In the genomic region with DNA sequence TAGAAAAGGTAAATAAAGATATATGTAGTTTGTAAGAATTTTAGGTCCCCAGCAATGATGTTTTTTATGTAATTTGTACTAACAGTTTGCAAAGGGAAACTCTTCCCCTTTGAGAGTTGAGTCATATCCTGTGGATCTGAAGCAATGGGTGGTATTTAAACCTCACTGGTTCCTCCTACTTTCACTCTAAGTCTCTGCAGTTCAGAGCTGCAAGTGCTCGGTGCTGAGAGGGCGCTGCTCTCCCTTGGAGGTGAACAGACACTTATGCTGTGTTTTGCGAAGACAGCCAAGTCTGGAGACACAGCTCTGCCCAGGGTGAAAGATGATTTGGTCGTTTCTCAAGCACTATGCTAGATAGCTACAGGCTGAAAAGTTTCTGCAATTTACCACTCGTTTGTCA, we compare ENCODE assay signal across 9 mouse cellular contexts.
DNase-seq lines count a peak whose midpoint lies in the region; ATAC-seq and TF ChIP-seq lines count a peak whose summit lies in the region.
"Had no signal": no experiment of that assay in that cellular context is flagged by ENCODE, and none has a peak within 500 bp of the region (broad histone marks: within the 10 kb centered on the region; RNA-seq: fewer than 3 reads in every experiment).

No protein-coding gene starts in this region.

- DNase-seq in heart, adult 2 months, result peak; percentile 26 to 39
- no peak for DNase-seq in heart, embryonic 10.5 days (ENCODE audit: low spot score)
- DNase-seq in CD4-positive, CD25-positive, alpha-beta regulatory T cell, adult 2 months (ENCODE audit: low read depth, low spot score), result peak; percentile 76
- DNase-seq in frontal cortex, postnatal 14 days (ENCODE audit: low spot score in 2 of 2), result peak; percentile 13 to 17
- peak in 2 of 3 experiments; percentile 22 to 29 for DNase-seq in liver, embryonic 14.5 days (ENCODE audit: low read depth in 3 of 3, low spot score in 3 of 3)
- peak; percentile 18 for DNase-seq in right cerebral cortex, postnatal 25 days
- no peak for DNase-seq in cerebellum, postnatal 14 days

- no peaks in the 10 kb centered on the region for H3K36me3 ChIP-seq in heart, adult 2 months (ENCODE audit: control insufficient read depth, insufficient read depth, low read length)
- H3K36me3 ChIP-seq in heart, embryonic 10.5 days, result no peaks in the 10 kb centered on the region
- no peaks in the 10 kb centered on the region for H3K36me3 ChIP-seq in liver, embryonic 14.5 days (replicated peaks; ENCODE audit: control insufficient read depth, insufficient read depth, low read depth)
- no peaks in the 10 kb centered on the region for H3K36me3 ChIP-seq in hindbrain, embryonic 12.5 days
- H3K36me3 ChIP-seq: lung, embryonic 15.5 days had no signal

- peak; percentile 18; the same call in 1 of the 2 replicates for TF ChIP-seq CTCF in heart, adult 2 months (IDR thresholded peaks at IDR 0.05)
- no peak for TF ChIP-seq CTCF in liver, embryonic 14.5 days (IDR thresholded peaks at IDR 0.05; ENCODE audit: low read depth)

- WGBS in heart, adult 2 months, result 21% methylated on average over 5 of the region's 5 CpGs
- WGBS in heart, embryonic 10.5 days, result 35% methylated on average over 5 of the region's 5 CpGs
- WGBS in liver, embryonic 14.5 days (ENCODE audit: insufficient replicate concordance), result 4% methylated on average over 5 of the region's 5 CpGs
- WGBS in hindbrain, embryonic 12.5 days, result 46% methylated on average over 5 of the region's 5 CpGs

- TF ChIP-seq EP300 in heart, adult 2 months (IDR thresholded peaks at IDR 0.05; ENCODE audit: insufficient read depth, low read depth, low read length), result no peak
- TF ChIP-seq EP300 in liver, embryonic 14.5 days (IDR thresholded peaks at IDR 0.05; ENCODE audit: low read depth), result no peak

- H3K4me3 ChIP-seq in heart, adult 2 months, result no peak overlapping the region
- H3K4me3 ChIP-seq in heart, embryonic 10.5 days, result no peak overlapping the region
- no peak overlapping the region for H3K4me3 ChIP-seq in liver, embryonic 14.5 days (ENCODE audit: insufficient read depth in 1 of 2, low read depth in 2 of 2, low read length in 2 of 2)
- H3K4me3 ChIP-seq in hindbrain, embryonic 12.5 days, result no peak overlapping the region
- H3K4me3 ChIP-seq: lung, embryonic 15.5 days had no signal

- peak; percentile 43; the same call in 1 of the 2 replicates for TF ChIP-seq POLR2A in heart, adult 2 months (IDR thresholded peaks at IDR 0.05; ENCODE audit: insufficient read depth, low read depth, low read length)

- no peak overlapping the region for H3K27ac ChIP-seq in heart, adult 2 months
- no peak overlapping the region for H3K27ac ChIP-seq in heart, embryonic 10.5 days
- no peak overlapping the region for H3K27ac ChIP-seq in liver, embryonic 14.5 days
- no peak overlapping the region for H3K27ac ChIP-seq in hindbrain, embryonic 12.5 days
- H3K27ac ChIP-seq: lung, embryonic 15.5 days had no signal

- no peak for ATAC-seq in liver, embryonic 14.5 days (ENCODE audit: insufficient read depth)
- ATAC-seq in hindbrain, embryonic 12.5 days (ENCODE audit: low FRiP score), result no peak

- H3K79me2 ChIP-seq in heart, adult 2 months (replicated peaks; ENCODE audit: control insufficient read depth, insufficient read depth, low read length), result no peaks in the 10 kb centered on the region

- intact Hi-C loops in heart, adult 2 months (cut with DNase I), result no loop called here

- H3K4me1 ChIP-seq in heart, adult 2 months (ENCODE audit: control insufficient read depth, insufficient read depth, low read length), result no peaks in the 10 kb centered on the region
- no peaks in the 10 kb centered on the region for H3K4me1 ChIP-seq in heart, embryonic 10.5 days
- H3K4me1 ChIP-seq in liver, embryonic 14.5 days (replicated peaks; ENCODE audit: control insufficient read depth in 2 of 2, insufficient read depth in 2 of 2, low read length in 1 of 2), result no peaks in the 10 kb centered on the region; a peak in 1 of 4 replicates
- H3K4me1 ChIP-seq in hindbrain, embryonic 12.5 days, result no peaks in the 10 kb centered on the region
- H3K4me1 ChIP-seq: lung, embryonic 15.5 days had no signal

- no peak overlapping the region for H3K9ac ChIP-seq in heart, adult 2 months (ENCODE audit: low read depth, low read length)
- H3K9ac ChIP-seq in liver, embryonic 14.5 days (replicated peaks), result no peak overlapping the region
- no peak overlapping the region for H3K9ac ChIP-seq in hindbrain, embryonic 12.5 days
- H3K9ac ChIP-seq: lung, embryonic 15.5 days had no signal

- H3K4me2 ChIP-seq in liver, embryonic 14.5 days (ENCODE audit: low read depth), result no peak overlapping the region
- H3K4me2 ChIP-seq in hindbrain, embryonic 12.5 days (replicated peaks), result no peak overlapping the region
- H3K4me2 ChIP-seq: lung, embryonic 15.5 days had no signal

- no peaks in the 10 kb centered on the region for H3K27me3 ChIP-seq in heart, adult 2 months (ENCODE audit: control insufficient read depth, insufficient read depth, low read length)
- no peaks in the 10 kb centered on the region for H3K27me3 ChIP-seq in heart, embryonic 10.5 days (ENCODE audit: insufficient read depth, poor library complexity, severe bottlenecking)
- no peaks in the 10 kb centered on the region for H3K27me3 ChIP-seq in liver, embryonic 14.5 days (ENCODE audit: control insufficient read depth, insufficient read depth, low read length)
- no peaks in the 10 kb centered on the region for H3K27me3 ChIP-seq in hindbrain, embryonic 12.5 days
- H3K27me3 ChIP-seq: lung, embryonic 15.5 days had no signal

- H3K9me3 ChIP-seq in heart, embryonic 10.5 days, result no peaks in the 10 kb centered on the region
- H3K9me3 ChIP-seq in liver, embryonic 14.5 days (ENCODE audit: control insufficient read depth, low read length), result no peaks in the 10 kb centered on the region
- no peaks in the 10 kb centered on the region for H3K9me3 ChIP-seq in hindbrain, embryonic 12.5 days (replicated peaks)
- H3K9me3 ChIP-seq: lung, embryonic 15.5 days had no signal

Comparison
In these comparisons a context has a peak if more than half of its experiments do, and no peak if none do; other contexts are left out.
1. DNase-seq: peak in heart, adult 2 months (2 of 2), CD4-positive, CD25-positive, alpha-beta regulatory T cell, adult 2 months (single experiment), frontal cortex, postnatal 14 days (2 of 2), liver, embryonic 14.5 days (2 of 3) and right cerebral cortex, postnatal 25 days (single experiment); none in heart, embryonic 10.5 days (single experiment) and cerebellum, postnatal 14 days (0 of 2).